Mouse (Mus musculus): ENCODE measurements around the gene Mlf2. TPM values are rescaled to one million over a fixed set of nuclear protein-coding genes. Genes with fewer than 3 reads are reported as not detected.

The Mlf2 gene
- polyA plus RNA-seq, 1 experiment from 2014 or later: 346 TPM

GRCm38 (mm10) chr6:124961021-124961420 is 29.8 kb downstream of the Mlf2 start:
- WGBS: 94% methylated on average over 12 of the region's 12 CpGs
- Histone ChIP-seq H3K4me1 (ENCODE audit: control insufficient read depth, insufficient read depth, low read length) (peaks cover 9% of the 10 kb centered on the region), H3K36me3 (ENCODE audit: control insufficient read depth, insufficient read depth, low read length) (peaks cover 61% of the 10 kb centered on the region), H3K4me2 (ENCODE audit: low read depth, low read length) (no peak overlapping the region), H3K4me3 (ENCODE audit: low read depth, low read length) (no peak overlapping the region), H3K9me3 (ENCODE audit: control insufficient read depth, low read length) (no peaks in the 10 kb centered on the region), H3K27me3 (replicated peaks; ENCODE audit: control insufficient read depth, insufficient read depth, low read length) (no peaks in the 10 kb centered on the region), H3K9ac (ENCODE audit: low read depth, low read length) (no peak overlapping the region), H3K27ac (replicated peaks; ENCODE audit: low read depth, low read length) (no peak overlapping the region)
- no peak for DNase-seq (ENCODE audit: low spot score)
- no peak for ATAC-seq (ENCODE audit: low read depth)

GRCm38 (mm10) chr6:124964638-124965037 is 33.5 kb downstream of the Mlf2 start:
- H3K27me3 ChIP-seq (replicated peaks; ENCODE audit: control insufficient read depth, insufficient read depth, low read length): no peaks in the 10 kb centered on the region
- H3K36me3 ChIP-seq (ENCODE audit: control insufficient read depth, insufficient read depth, low read length): peaks cover 34% of the 10 kb centered on the region
- H3K4me1 ChIP-seq (ENCODE audit: control insufficient read depth, insufficient read depth, low read length): peaks cover 14% of the 10 kb centered on the region
- H3K9ac ChIP-seq (ENCODE audit: low read depth, low read length): peak overlapping the region; percentile 89
- peak overlapping the region; percentile 88 for H3K27ac ChIP-seq (replicated peaks; ENCODE audit: low read depth, low read length)
- 0 out of 2 replicates have a peak, but pooled peaks have one; percentile 1 for ATAC-seq (ENCODE audit: low read depth)
- peak overlapping the region; percentile 65 for H3K4me3 ChIP-seq (ENCODE audit: low read depth, low read length)
- peaks cover 9% of the 10 kb centered on the region for H3K9me3 ChIP-seq (ENCODE audit: control insufficient read depth, low read length)
- 33% methylated on average over 16 of the region's 16 CpGs for WGBS
- peak overlapping the region; percentile 78 for H3K4me2 ChIP-seq (ENCODE audit: low read depth, low read length)
- DNase-seq (ENCODE audit: low spot score): no peak

GRCm38 (mm10) chr6:124965088-124965719 is 34.0 kb downstream of the Mlf2 start, which contains the start of gene Cops7a:
Cops7a (minus strand) TSS chr6:124965538.
- H3K36me3 ChIP-seq (ENCODE audit: control insufficient read depth, insufficient read depth, low read length): peaks cover 28% of the 10 kb centered on the region
- WGBS: under 1% methylated on average over 44 of the region's 68 CpGs
- H3K9ac ChIP-seq (ENCODE audit: low read depth, low read length): peak within 1 kb of the TSS; percentile 89
- no peaks in the 10 kb centered on the region for H3K27me3 ChIP-seq (replicated peaks; ENCODE audit: control insufficient read depth, insufficient read depth, low read length)
- H3K27ac ChIP-seq (replicated peaks; ENCODE audit: low read depth, low read length): peak within 1 kb of the TSS; percentile 88
- H3K9me3 ChIP-seq (ENCODE audit: control insufficient read depth, low read length): peaks cover 9% of the 10 kb centered on the region
- H3K4me1 ChIP-seq (ENCODE audit: control insufficient read depth, insufficient read depth, low read length): peaks cover 14% of the 10 kb centered on the region
- ATAC-seq (ENCODE audit: low read depth) (peak; percentile 98), DNase-seq (ENCODE audit: low spot score) (peak; percentile 97)
- peak within 1 kb of the TSS; percentile 65 for H3K4me3 ChIP-seq (ENCODE audit: low read depth, low read length)
- H3K4me2 ChIP-seq (ENCODE audit: low read depth, low read length): peak within 1 kb of the TSS; percentile 78

GRCm38 (mm10) chr6:124965747-124966146 is 34.6 kb downstream of the Mlf2 start:
- WGBS: 12% methylated on average over 15 of the region's 15 CpGs
- peak overlapping the region; percentile 89 for H3K9ac ChIP-seq (ENCODE audit: low read depth, low read length)
- peaks cover 14% of the 10 kb centered on the region for H3K4me1 ChIP-seq (ENCODE audit: control insufficient read depth, insufficient read depth, low read length)
- peaks cover 23% of the 10 kb centered on the region for H3K36me3 ChIP-seq (ENCODE audit: control insufficient read depth, insufficient read depth, low read length)
- no peak for DNase-seq (ENCODE audit: low spot score)
- H3K4me3 ChIP-seq (ENCODE audit: low read depth, low read length): peak overlapping the region; percentile 65
- H3K27me3 ChIP-seq (replicated peaks; ENCODE audit: control insufficient read depth, insufficient read depth, low read length): no peaks in the 10 kb centered on the region
- H3K4me2 ChIP-seq (ENCODE audit: low read depth, low read length): peak overlapping the region; percentile 78
- peak overlapping the region; percentile 88 for H3K27ac ChIP-seq (replicated peaks; ENCODE audit: low read depth, low read length)
- no peak for ATAC-seq (ENCODE audit: low read depth)
- H3K9me3 ChIP-seq (ENCODE audit: control insufficient read depth, low read length): peaks cover 9% of the 10 kb centered on the region

GRCm38 (mm10) chr6:124966466-124967118 is 35.4 kb downstream of the Mlf2 start:
- Histone ChIP-seq H3K4me2 (ENCODE audit: low read depth, low read length) (peak overlapping the region; percentile 78), H3K27me3 (replicated peaks; ENCODE audit: control insufficient read depth, insufficient read depth, low read length) (no peaks in the 10 kb centered on the region), H3K27ac (replicated peaks; ENCODE audit: low read depth, low read length) (no peak overlapping the region), H3K36me3 (ENCODE audit: control insufficient read depth, insufficient read depth, low read length) (peaks cover 15% of the 10 kb centered on the region), H3K9me3 (ENCODE audit: control insufficient read depth, low read length) (peaks cover 9% of the 10 kb centered on the region), H3K4me3 (ENCODE audit: low read depth, low read length) (peak overlapping the region; percentile 65), H3K9ac (ENCODE audit: low read depth, low read length) (no peak overlapping the region), H3K4me1 (ENCODE audit: control insufficient read depth, insufficient read depth, low read length) (peaks cover 14% of the 10 kb centered on the region)
- ATAC-seq (ENCODE audit: low read depth): no peak
- 96% methylated on average over 7 of the region's 7 CpGs for WGBS
- DNase-seq (ENCODE audit: low spot score): no peak

- no peak overlapping the region for H3K27ac ChIP-seq (replicated peaks; ENCODE audit: low read depth, low read length)
- ATAC-seq (ENCODE audit: low read depth): no peak
- H3K36me3 ChIP-seq (ENCODE audit: control insufficient read depth, insufficient read depth, low read length): peaks cover 5% of the 10 kb centered on the region; the same call in 1 of the 2 replicates
- peaks cover 9% of the 10 kb centered on the region for H3K9me3 ChIP-seq (ENCODE audit: control insufficient read depth, low read length)
- H3K4me1 ChIP-seq (ENCODE audit: control insufficient read depth, insufficient read depth, low read length): peaks cover 14% of the 10 kb centered on the region
- H3K27me3 ChIP-seq (replicated peaks; ENCODE audit: control insufficient read depth, insufficient read depth, low read length): no peaks in the 10 kb centered on the region
- no peak overlapping the region for H3K4me3 ChIP-seq (ENCODE audit: low read depth, low read length)
- DNase-seq (ENCODE audit: low spot score): peak; percentile 29
- H3K4me2 ChIP-seq (ENCODE audit: low read depth, low read length): no peak overlapping the region
- WGBS: 80% methylated on average over 4 of the region's 4 CpGs
- H3K9ac ChIP-seq (ENCODE audit: low read depth, low read length): no peak overlapping the region
Observed at GRCm38 (mm10) chr6:124967766-124968165, 36.6 kb downstream of the Mlf2 start.

Other genes with a start within 250 kb of the Mlf2 start
- 172 and 175 TPM in 2 replicates for gene Emg1, start 219.2 kb upstream of the Mlf2 start, polyA plus RNA-seq (2014; fragmentation: Nextera tagmentation; extraction: Ambion mirVana)
- 286 and 299 TPM in 2 replicates for gene Phb2, start 219.1 kb upstream of the Mlf2 start, polyA plus RNA-seq (2014; fragmentation: Nextera tagmentation; extraction: Ambion mirVana)
- 14.3 and 16.1 TPM in 2 replicates for gene Ptpn6, start 192.7 kb upstream of the Mlf2 start, polyA plus RNA-seq (2014; fragmentation: Nextera tagmentation; extraction: Ambion mirVana)
- gene Grcc10, start 190.0 kb upstream of the Mlf2 start, polyA plus RNA-seq (2014; fragmentation: Nextera tagmentation; extraction: Ambion mirVana): 392 and 415 TPM in 2 replicates
- not detected in 2 replicates for gene Gm45234, start 175.4 kb upstream of the Mlf2 start, polyA plus RNA-seq (2014; fragmentation: Nextera tagmentation; extraction: Ambion mirVana)
- 13.8 and 14.9 TPM in 2 replicates for gene Atn1, start 174.9 kb upstream of the Mlf2 start, polyA plus RNA-seq (2014; fragmentation: Nextera tagmentation; extraction: Ambion mirVana)
- gene Eno2, start 161.7 kb upstream of the Mlf2 start, polyA plus RNA-seq (2014; fragmentation: Nextera tagmentation; extraction: Ambion mirVana): 10.4 and 11.2 TPM in 2 replicates
- 1.9 and 13.2 TPM in 2 replicates for gene Lrrc23, start 151.7 kb upstream of the Mlf2 start, polyA plus RNA-seq (2014; fragmentation: Nextera tagmentation; extraction: Ambion mirVana)
- gene Spsb2, start 122.7 kb upstream of the Mlf2 start, polyA plus RNA-seq (2014; fragmentation: Nextera tagmentation; extraction: Ambion mirVana): 9.1 and 10.0 TPM in 2 replicates
- gene Tpi1, start 117.1 kb upstream of the Mlf2 start, polyA plus RNA-seq (2014; fragmentation: Nextera tagmentation; extraction: Ambion mirVana): 861 and 874 TPM in 2 replicates
- 110 and 131 TPM in 2 replicates for gene Usp5, start 101.9 kb upstream of the Mlf2 start, polyA plus RNA-seq (2014; fragmentation: Nextera tagmentation; extraction: Ambion mirVana)
- gene Cdca3, start 101.8 kb upstream of the Mlf2 start, polyA plus RNA-seq (2014; fragmentation: Nextera tagmentation; extraction: Ambion mirVana): 107 and 131 TPM in 2 replicates
- 2.9 and 3.5 TPM in 2 replicates for gene Gnb3, start 91.1 kb upstream of the Mlf2 start, polyA plus RNA-seq (2014; fragmentation: Nextera tagmentation; extraction: Ambion mirVana)
- gene P3h3, start 73.6 kb upstream of the Mlf2 start, polyA plus RNA-seq (2014; fragmentation: Nextera tagmentation; extraction: Ambion mirVana): 49.5 and 57.0 TPM in 2 replicates
- 0.95 and 1.5 TPM in 2 replicates for gene Gpr162, start 67.4 kb upstream of the Mlf2 start, polyA plus RNA-seq (2014; fragmentation: Nextera tagmentation; extraction: Ambion mirVana)
- 0.07 and 0.25 TPM in 2 replicates for gene Cd4, start 43.2 kb upstream of the Mlf2 start, polyA plus RNA-seq (2014; fragmentation: Nextera tagmentation; extraction: Ambion mirVana)
- gene Lag3, start 19.7 kb upstream of the Mlf2 start, polyA plus RNA-seq (2014; fragmentation: Nextera tagmentation; extraction: Ambion mirVana): 1.9 and 2.4 TPM in 2 replicates
- gene Ptms, start 11.3 kb upstream of the Mlf2 start, polyA plus RNA-seq (2014; fragmentation: Nextera tagmentation; extraction: Ambion mirVana): 255 and 263 TPM in 2 replicates
- 138 and 141 TPM in 2 replicates for gene Cops7a, start 34.2 kb downstream of the Mlf2 start, polyA plus RNA-seq (2014; fragmentation: Nextera tagmentation; extraction: Ambion mirVana)
- gene Pianp, start 65.3 kb downstream of the Mlf2 start, polyA plus RNA-seq (2014; fragmentation: Nextera tagmentation; extraction: Ambion mirVana): 5.0 and 7.2 TPM in 2 replicates
- gene Zfp384, start 77.8 kb downstream of the Mlf2 start, polyA plus RNA-seq (2014; fragmentation: Nextera tagmentation; extraction: Ambion mirVana): 10.4 and 11.9 TPM in 2 replicates
- 99.0 and 112 TPM in 2 replicates for gene Ing4, start 108.4 kb downstream of the Mlf2 start, polyA plus RNA-seq (2014; fragmentation: Nextera tagmentation; extraction: Ambion mirVana)
- gene Acrbp, start 118.3 kb downstream of the Mlf2 start, polyA plus RNA-seq (2014; fragmentation: Nextera tagmentation; extraction: Ambion mirVana): 8.3 and 9.9 TPM in 2 replicates
- 1.1 and 1.4 TPM in 2 replicates for gene Lpar5, start 136.5 kb downstream of the Mlf2 start, polyA plus RNA-seq (2014; fragmentation: Nextera tagmentation; extraction: Ambion mirVana)
- gene Chd4, start 164.6 kb downstream of the Mlf2 start, polyA plus RNA-seq (2014; fragmentation: Nextera tagmentation; extraction: Ambion mirVana): 70.1 and 73.5 TPM in 2 replicates
- 56.4 and 60.4 TPM in 2 replicates for gene Nop2, start 200.5 kb downstream of the Mlf2 start, polyA plus RNA-seq (2014; fragmentation: Nextera tagmentation; extraction: Ambion mirVana)
- 37.9 and 43.7 TPM in 2 replicates for gene Iffo1, start 213.9 kb downstream of the Mlf2 start, polyA plus RNA-seq (2014; fragmentation: Nextera tagmentation; extraction: Ambion mirVana)
- gene Gapdh, start 235.1 kb downstream of the Mlf2 start, polyA plus RNA-seq (2014; fragmentation: Nextera tagmentation; extraction: Ambion mirVana): 1,831 and 1,850 TPM in 2 replicates

Measured in embryonic facial prominence, embryonic 14.5 days (tissue).